ENCODE assay signal across 8 mouse cellular contexts in genomic region chr2:59161021-59161440, GRCm38 (mm10). TPM values are rescaled to one million over a fixed set of nuclear protein-coding genes. Genes with fewer than 3 reads are reported as not detected.
DNase-seq lines count a peak whose midpoint lies in the region; ATAC-seq lines count a peak whose summit lies in the region.

No protein-coding gene starts in this region.

- peaks cover 30% of the 10 kb centered on the region for H3K27me3 ChIP-seq in erythroblast, embryonic 14.5 days (ENCODE audit: control insufficient read depth)
- no peaks in the 10 kb centered on the region for H3K27me3 ChIP-seq in embryonic facial prominence, embryonic 12.5 days
- H3K27me3 ChIP-seq in intestine, embryonic 15.5 days (replicated peaks), result no peaks in the 10 kb centered on the region
- no peaks in the 10 kb centered on the region for H3K27me3 ChIP-seq in midbrain, embryonic 14.5 days (ENCODE audit: control insufficient read depth, insufficient read depth, low read length)

- DNase-seq in ovary, adult 18-20 months (ENCODE audit: low spot score), result peak; percentile 8
- no peak for DNase-seq in ovary, postnatal 10 days (ENCODE audit: low spot score)
- DNase-seq in midbrain, embryonic 14.5 days, result peak; percentile 73
- no peak for DNase-seq in urinary bladder, postnatal 10 days (ENCODE audit: low spot score)

- H3K4me2 ChIP-seq in embryonic facial prominence, embryonic 12.5 days (replicated peaks), result peak overlapping the region; percentile 82
- H3K4me2 ChIP-seq in intestine, embryonic 15.5 days (replicated peaks), result peak overlapping the region; percentile 80
- peak overlapping the region; percentile 53 for H3K4me2 ChIP-seq in midbrain, embryonic 14.5 days (ENCODE audit: low read length)

- H3K27ac ChIP-seq in embryonic facial prominence, embryonic 12.5 days, result peak overlapping the region; percentile 86
- peak overlapping the region; percentile 86 for H3K27ac ChIP-seq in intestine, embryonic 15.5 days
- H3K27ac ChIP-seq in midbrain, embryonic 14.5 days (replicated peaks; ENCODE audit: low read depth, low read length), result peak overlapping the region; percentile 87

- H3K9me3 ChIP-seq in erythroblast, embryonic 14.5 days (ENCODE audit: control insufficient read depth, low read length), result no peaks in the 10 kb centered on the region
- H3K9me3 ChIP-seq in embryonic facial prominence, embryonic 12.5 days, result no peaks in the 10 kb centered on the region
- no peaks in the 10 kb centered on the region for H3K9me3 ChIP-seq in intestine, embryonic 15.5 days
- H3K9me3 ChIP-seq in midbrain, embryonic 14.5 days (ENCODE audit: control insufficient read depth, low read length), result no peaks in the 10 kb centered on the region

- H3K36me3 ChIP-seq in erythroblast, embryonic 14.5 days (ENCODE audit: control insufficient read depth), result no peaks in the 10 kb centered on the region
- H3K36me3 ChIP-seq in embryonic facial prominence, embryonic 12.5 days, result no peaks in the 10 kb centered on the region
- no peaks in the 10 kb centered on the region for H3K36me3 ChIP-seq in intestine, embryonic 15.5 days
- H3K36me3 ChIP-seq in midbrain, embryonic 14.5 days (ENCODE audit: control insufficient read depth, insufficient read depth, low read length), result no peaks in the 10 kb centered on the region

- 1% methylated on average over 41 of the region's 58 CpGs for WGBS in embryonic facial prominence, embryonic 12.5 days
- under 1% methylated on average over 45 of the region's 58 CpGs for WGBS in intestine, embryonic 15.5 days
- 1% methylated on average over 30 of the region's 58 CpGs for WGBS in midbrain, embryonic 14.5 days

- no peak for ATAC-seq in erythroblast, adult 5-6 weeks (replicated peaks; ENCODE audit: low FRiP score, poor library complexity, severe bottlenecking)
- ATAC-seq in embryonic facial prominence, embryonic 12.5 days (ENCODE audit: insufficient number of reproducible peaks, insufficient read depth, low FRiP score, low TSS enrichment), result peak; percentile 66
- ATAC-seq in intestine, embryonic 15.5 days, result peak; percentile 62
- peak; percentile 67 for ATAC-seq in midbrain, embryonic 14.5 days (ENCODE audit: low FRiP score, low TSS enrichment)

- H3K9ac ChIP-seq in embryonic facial prominence, embryonic 12.5 days, result peak overlapping the region; percentile 82
- peak overlapping the region; percentile 87 for H3K9ac ChIP-seq in intestine, embryonic 15.5 days
- H3K9ac ChIP-seq in midbrain, embryonic 14.5 days (replicated peaks; ENCODE audit: low read length), result peak overlapping the region; percentile 72

- peak overlapping the region; percentile 80 for H3K4me3 ChIP-seq in erythroblast, embryonic 14.5 days (replicated peaks)
- H3K4me3 ChIP-seq in embryonic facial prominence, embryonic 12.5 days, result peak overlapping the region; percentile 94
- peak overlapping the region; percentile 89 for H3K4me3 ChIP-seq in intestine, embryonic 15.5 days (replicated peaks)
- peak overlapping the region; percentile 91 for H3K4me3 ChIP-seq in midbrain, embryonic 14.5 days (replicated peaks; ENCODE audit: low read depth, low read length)

- H3K4me1 ChIP-seq in erythroblast, embryonic 14.5 days (ENCODE audit: control insufficient read depth), result peaks cover 22% of the 10 kb centered on the region
- H3K4me1 ChIP-seq in embryonic facial prominence, embryonic 12.5 days, result peaks cover 9% of the 10 kb centered on the region; the same call in 1 of the 2 replicates
- peaks cover 10% of the 10 kb centered on the region; the same call in 1 of the 2 replicates for H3K4me1 ChIP-seq in intestine, embryonic 15.5 days (replicated peaks)
- H3K4me1 ChIP-seq in midbrain, embryonic 14.5 days (ENCODE audit: control insufficient read depth, insufficient read depth, low read length), result peaks cover 7% of the 10 kb centered on the region

RNA-seq across cellular contexts. Expression of gene Pkp4, which starts 0.4 kb away (rescaled TPM):
- polyA plus RNA-seq in erythroblast, embryonic 14.5 days (2012), result 0.82 and 2.2 TPM in 2 replicates
- 4.6 and 8.1 TPM in 2 replicates for total RNA-seq in erythroblast, adult 5-6 weeks (2015; ENCODE audit: low replicate concordance)
- total RNA-seq in erythroblast, adult 5-6 weeks (2017; ENCODE audit: low replicate concordance), result 1.4 and 9.6 TPM in 2 replicates
- polyA plus RNA-seq in embryonic facial prominence, embryonic 12.5 days (2016; fragmentation: Nextera tagmentation; extraction: Ambion mirVana), result 25.0 and 25.1 TPM in 2 replicates
- polyA plus RNA-seq in intestine, embryonic 15.5 days (2015; fragmentation: Nextera tagmentation; extraction: Ambion mirVana), result 17.4 and 19.6 TPM in 2 replicates
- 23.9 and 24.1 TPM in 2 replicates for polyA plus RNA-seq in midbrain, embryonic 14.5 days (2014; fragmentation: Nextera tagmentation; extraction: Ambion mirVana)

RNA-seq across cellular contexts. Expression of gene Ccdc148, which starts 0.5 kb away (rescaled TPM):
- 0.02 TPM in 1 of 2 replicates, not detected in the other for polyA plus RNA-seq in erythroblast, embryonic 14.5 days (2012)
- 0.58 and 1.0 TPM in 2 replicates for total RNA-seq in erythroblast, adult 5-6 weeks (2015; ENCODE audit: low replicate concordance)
- total RNA-seq in erythroblast, adult 5-6 weeks (2017; ENCODE audit: low replicate concordance), result 0.28 and 0.85 TPM in 2 replicates
- polyA plus RNA-seq in embryonic facial prominence, embryonic 12.5 days (2016; fragmentation: Nextera tagmentation; extraction: Ambion mirVana), result 1.3 and 1.6 TPM in 2 replicates
- 0.88 and 0.90 TPM in 2 replicates for polyA plus RNA-seq in intestine, embryonic 15.5 days (2015; fragmentation: Nextera tagmentation; extraction: Ambion mirVana)
- polyA plus RNA-seq in midbrain, embryonic 14.5 days (2014; fragmentation: Nextera tagmentation; extraction: Ambion mirVana), result 2.7 and 3.1 TPM in 2 replicates

Comparison
In these comparisons a context has a peak if more than half of its experiments do, and no peak if none do; other contexts are left out.
1. DNase-seq: peak in ovary, adult 18-20 months (single experiment) and midbrain, embryonic 14.5 days (single experiment); none in ovary, postnatal 10 days (single experiment) and urinary bladder, postnatal 10 days (single experiment).
2. Peak in every context shown above with its lines, with median percentiles within 50 percentile points of each other: H3K4me3 ChIP-seq, H3K27ac ChIP-seq, H3K4me2 ChIP-seq and H3K9ac ChIP-seq.